Mouse (Mus musculus) layer of hippocampus, adult 11-12 months (tissue): ENCODE measurements around the gene Hoxc12.

Source experiments
- DNase-seq: peaks from one replicate; pipeline ENCODE4 v3.0.0; 2022; ENCODE audit warnings: low spot score

Hoxc12 gene

DNA sequence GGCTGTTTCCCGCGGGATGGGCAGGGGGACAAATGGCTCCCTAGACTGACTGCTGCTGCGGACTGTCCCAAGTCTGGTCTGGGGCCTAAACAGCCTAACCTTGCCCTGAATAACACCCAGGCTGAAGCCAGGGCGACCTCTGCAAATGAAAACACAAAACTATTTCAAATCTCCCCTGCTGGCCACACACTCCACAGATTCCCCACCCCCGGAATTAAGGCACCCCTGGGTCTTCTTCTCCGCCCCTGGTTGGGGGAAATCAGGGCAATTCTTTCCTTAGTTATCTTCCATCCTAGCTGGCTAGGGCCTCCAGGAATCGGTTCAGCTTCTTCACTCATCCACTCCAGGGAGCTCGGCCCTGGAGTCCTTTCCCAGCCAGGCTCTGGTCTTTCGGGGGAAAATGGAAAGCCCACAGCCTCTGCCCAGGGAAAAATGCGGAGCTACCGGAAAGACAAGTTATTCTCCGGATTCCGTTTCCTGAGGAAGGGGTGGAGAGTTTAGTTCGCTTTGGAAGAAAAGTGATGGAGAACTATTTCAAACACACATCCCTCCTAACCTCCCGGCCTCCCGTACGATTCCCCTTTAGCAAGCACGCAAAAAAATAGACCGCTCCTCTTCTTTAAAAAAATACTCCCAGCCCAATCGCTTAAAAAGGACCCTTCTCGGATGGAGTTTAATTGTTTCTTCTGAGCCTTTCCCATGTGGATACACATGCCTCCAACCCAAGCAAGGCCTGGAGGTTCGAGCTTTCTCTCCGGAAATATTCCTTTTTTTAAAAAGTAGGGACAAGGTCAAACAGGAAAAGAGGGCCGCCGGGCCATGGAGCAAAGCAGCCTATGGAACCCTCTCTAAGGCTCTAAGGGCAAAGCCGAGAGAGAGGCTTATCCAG, 28.7 kb downstream of the Hoxc12 start:
- no peak for DNase-seq

GRCm38 (mm10) chr15:102965892-102966775, 29.6 kb downstream of the Hoxc12 start:
- peak; percentile 10 for DNase-seq

DNA sequence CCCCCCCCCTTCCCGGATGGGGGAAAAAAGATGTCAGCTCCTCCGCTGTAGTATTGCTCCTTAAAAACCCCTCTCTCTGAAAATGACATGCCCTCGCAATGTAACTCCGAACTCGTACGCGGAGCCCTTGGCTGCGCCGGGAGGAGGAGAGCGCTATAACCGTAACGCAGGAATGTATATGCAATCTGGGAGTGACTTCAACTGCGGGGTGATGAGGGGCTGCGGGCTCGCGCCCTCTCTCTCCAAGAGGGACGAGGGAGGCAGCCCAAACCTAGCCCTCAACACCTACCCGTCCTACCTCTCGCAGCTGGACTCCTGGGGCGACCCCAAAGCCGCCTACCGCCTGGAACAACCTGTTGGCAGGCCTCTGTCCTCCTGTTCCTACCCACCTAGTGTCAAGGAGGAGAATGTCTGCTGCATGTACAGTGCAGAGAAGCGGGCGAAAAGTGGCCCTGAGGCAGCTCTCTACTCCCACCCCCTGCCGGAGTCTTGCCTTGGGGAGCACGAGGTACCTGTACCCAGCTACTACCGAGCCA, 30.3 kb downstream of the Hoxc12 start, which contains the start of gene Hoxc10:
TSS of gene Hoxc10 (plus strand) at position 21 of the 536 bp plus-strand sequence.
- DNase-seq = no peak

- DNase-seq = no peak
Observed at GRCm38 (mm10) chr15:102967312-102967510, 30.7 kb downstream of the Hoxc12 start, which contains the start of gene Hoxc5. TSS of gene Hoxc5 (plus strand) at chr15:102967443.

DNA sequence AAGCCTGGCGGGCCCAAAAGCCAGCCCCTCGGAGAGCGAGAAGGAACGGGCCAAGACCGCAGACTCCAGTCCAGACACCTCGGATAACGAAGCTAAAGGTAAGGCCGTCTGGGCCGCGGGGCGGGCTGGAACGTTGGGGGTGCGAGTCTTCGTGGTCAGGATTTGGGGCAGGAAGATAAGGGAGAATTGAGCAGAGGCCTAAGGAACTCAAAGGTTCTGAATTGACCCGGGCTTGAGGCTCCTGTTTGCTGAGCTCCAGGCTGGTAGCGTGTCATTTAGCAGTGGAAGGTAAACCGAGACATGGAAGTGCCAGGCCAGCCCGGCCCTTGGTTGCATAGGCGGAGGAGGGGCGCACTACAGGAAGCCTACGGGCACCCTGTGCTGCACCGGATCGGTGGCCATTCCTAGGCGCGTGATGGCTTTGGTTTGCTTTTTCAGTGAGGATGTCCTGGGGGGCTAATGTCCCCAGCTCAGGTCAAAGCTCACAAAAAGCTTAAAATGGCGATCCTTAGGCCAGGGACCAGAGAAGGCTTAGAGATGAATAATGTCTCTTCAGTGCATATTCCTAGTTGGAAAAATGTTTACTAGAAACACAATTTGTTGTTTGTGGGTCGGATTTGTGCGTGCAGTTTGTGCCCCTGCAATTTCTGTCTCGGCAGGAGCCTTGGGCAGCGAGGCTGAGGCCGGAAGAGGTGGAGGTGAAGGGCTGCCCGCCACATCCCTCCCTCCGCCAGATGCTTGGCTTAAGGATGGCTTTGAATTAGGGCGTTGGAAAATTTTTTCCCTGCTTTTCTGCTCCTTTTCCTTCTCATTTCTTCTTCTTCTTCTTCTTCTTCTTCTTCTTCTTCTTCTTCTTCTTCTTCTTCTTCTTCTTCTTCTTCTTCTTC, 31.2 kb downstream of the Hoxc12 start:
- DNase-seq = no peak

GRCm38 (mm10) chr15:102969296-102969695, 32.7 kb downstream of the Hoxc12 start:
- DNase-seq = no peak

GRCm38 (mm10) chr15:102970740-102971139, 34.2 kb downstream of the Hoxc12 start:
- DNase-seq = peak; percentile 15

DNA sequence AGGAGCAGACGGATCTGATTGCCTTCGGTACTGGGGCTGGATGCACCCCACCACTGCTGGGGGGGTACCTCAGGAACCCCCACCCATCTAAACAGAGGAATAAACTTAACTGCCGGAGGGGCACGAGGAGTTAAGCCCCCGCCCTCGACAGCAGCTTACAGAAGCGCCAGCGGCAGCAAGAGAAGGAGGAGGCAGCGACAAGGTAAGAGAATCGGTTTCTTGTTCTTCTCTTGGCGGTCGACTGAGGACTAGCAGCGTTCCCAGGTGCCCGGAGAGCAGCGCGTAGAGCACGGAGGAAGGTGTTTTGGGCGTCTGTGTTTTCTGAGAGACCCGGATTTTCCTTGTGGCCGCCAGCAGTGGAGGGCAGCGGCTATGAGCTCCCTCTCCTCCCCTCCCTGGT, 35.7 kb downstream of the Hoxc12 start:
- DNase-seq = no peak

DNA sequence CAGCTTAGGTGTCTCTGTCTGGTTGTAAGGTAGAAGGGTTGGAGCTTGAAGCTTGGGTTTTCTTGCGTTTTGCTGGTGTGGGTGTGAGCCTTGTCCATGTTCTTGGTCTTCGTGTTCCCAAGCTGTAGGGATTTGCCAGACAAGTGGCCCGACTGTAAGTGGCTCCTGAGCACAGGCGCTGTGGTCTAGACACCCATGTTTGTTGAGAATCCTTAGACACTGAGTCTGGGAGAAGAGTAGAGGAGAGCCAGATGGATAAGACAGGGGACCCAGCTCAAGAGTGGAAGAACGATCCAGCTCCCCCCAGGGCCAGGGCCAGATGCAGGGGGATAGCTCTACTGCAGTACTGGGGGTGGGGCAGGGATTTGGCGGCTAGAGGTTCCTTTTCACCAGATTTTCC, 36.2 kb downstream of the Hoxc12 start:
- DNase-seq = no peak

- DNase-seq = no peak
Observed at GRCm38 (mm10) chr15:102975034-102975433, 38.5 kb downstream of the Hoxc12 start.

- DNase-seq = no peak
Observed at GRCm38 (mm10) chr15:102975688-102976111, 39.1 kb downstream of the Hoxc12 start.

- DNase-seq = no peak
Observed at GRCm38 (mm10) chr15:102976171-102976570, 39.6 kb downstream of the Hoxc12 start, which contains the start of gene Hoxc9. TSS of gene Hoxc9 (plus strand) at chr15:102976439.

- no peak for DNase-seq
Observed at GRCm38 (mm10) chr15:102976631-102977422, 40.3 kb downstream of the Hoxc12 start.

GRCm38 (mm10) chr15:102977423-102977974, 40.9 kb downstream of the Hoxc12 start:
- no peak for DNase-seq

DNA sequence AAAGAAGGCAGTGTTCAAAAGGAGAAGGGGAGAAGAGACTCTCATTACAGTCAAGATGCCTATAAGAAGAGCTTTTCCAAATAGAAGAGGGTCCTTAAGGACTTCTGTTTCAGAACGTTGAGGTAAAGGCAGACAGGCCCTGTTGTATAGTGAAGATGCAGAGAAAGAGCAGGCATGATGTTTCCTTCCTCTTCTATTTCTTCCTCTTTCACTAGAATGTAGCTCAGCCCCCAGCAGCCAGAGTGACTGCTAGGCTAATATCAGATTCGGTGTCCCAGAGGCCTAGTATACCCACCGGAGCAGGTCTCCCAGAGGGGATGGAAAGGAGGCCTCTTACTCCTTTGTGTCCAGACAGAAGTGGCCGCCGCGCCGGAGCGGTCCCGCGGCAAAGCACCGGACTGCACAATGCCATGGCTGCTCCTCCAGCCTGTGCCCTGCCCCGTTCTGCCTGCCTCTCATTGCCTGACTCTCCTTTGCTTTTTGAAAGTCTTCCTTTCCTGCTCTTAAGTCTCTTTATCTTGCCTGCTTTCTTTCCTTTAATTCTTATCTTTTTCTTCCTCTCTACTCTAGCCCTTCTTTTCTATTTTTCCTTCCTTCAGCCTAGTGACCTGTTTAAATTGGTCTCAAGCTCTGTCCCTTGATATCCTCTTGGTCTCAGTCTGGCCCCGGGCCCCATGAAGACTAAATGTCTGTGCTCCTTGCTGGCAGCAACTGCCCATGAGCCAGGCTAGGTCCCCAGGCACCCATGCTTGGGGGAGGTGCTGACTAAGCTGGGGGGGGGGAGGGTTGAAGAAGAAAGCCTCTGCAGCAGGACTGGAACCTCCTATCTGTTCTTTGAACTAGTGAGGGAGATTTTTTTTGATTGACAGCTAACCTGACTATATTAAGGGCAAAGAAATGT, 42.3 kb downstream of the Hoxc12 start:
- no peak for DNase-seq

DNA sequence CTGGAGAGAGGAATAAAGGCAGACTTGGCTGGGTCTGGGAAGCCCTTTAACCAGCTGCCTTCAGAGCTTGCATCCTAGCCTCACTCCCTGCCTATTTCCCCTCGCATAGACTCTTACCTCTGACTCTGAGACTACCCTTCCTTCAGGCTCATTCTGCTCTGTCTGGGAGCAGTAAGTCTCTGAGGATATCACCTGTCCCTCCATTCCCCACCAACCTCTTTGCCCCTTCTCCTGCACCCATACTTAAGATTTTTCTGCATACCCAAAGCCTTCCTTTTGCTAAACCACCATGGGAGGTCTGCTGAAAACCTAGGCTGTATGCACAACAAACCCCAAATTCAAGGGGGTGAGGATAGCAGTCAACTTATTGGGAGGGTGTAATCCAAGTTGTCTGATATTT, 43.4 kb downstream of the Hoxc12 start:
- DNase-seq = no peak

DNA sequence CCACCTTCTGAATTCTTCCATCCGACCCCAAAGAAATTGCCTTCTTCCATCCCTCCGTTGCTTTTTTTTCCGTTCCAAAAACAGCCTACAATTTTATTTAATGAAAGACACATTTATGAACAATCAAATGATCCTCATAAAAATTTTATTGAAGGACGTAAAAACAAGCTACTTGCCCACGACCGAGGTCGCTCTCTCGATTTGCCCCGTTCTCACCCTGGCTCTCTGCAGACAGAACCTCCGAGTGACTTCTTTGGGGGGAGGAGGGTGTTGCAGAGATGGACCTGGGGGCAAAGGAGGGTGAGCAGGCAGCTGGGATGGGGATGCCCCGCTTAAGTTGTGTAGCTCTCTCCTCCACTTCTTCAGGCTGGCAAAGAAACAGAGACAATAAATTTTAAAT, 43.8 kb downstream of the Hoxc12 start:
- no peak for DNase-seq

DNA sequence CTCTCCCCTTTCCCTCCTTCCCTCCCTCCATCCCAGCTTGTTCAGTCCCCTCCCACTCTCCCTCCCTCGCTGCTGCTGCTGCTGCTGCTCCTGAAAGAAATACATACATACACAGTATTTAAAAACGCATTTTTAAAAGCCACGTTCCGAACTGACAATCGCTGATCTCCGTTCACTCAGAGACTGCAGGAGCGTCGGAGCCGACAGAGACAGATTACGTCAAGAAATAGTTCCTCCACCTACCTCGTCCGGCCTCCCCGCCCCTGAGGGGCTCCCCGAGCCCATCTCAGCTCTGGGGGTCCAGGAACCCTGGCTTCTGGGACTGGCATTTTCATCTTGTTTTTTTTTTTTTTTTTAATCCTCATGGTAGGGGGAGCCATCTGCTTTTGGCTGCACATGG, 44.4 kb downstream of the Hoxc12 start:
- no peak for DNase-seq
